Mouse (Mus musculus) kidney, postnatal 36 days (tissue): Measurements from ENCODE around the gene Samd14.

Experiments
- DNase-seq, 2 experiments: peaks; one replicate each; pipeline ENCODE4 v3.0.0; 2021 to 2022; ENCODE audit warnings: mixed read lengths in 2 of 2

The Samd14 gene

GRCm38 (mm10) chr11:94990102-94990748 lies 19.5 kb upstream of the Samd14 start:
- DNase-seq, result no peak

GRCm38 (mm10) chr11:94990749-94991577 lies 18.7 kb upstream of the Samd14 start, which contains the start of gene Ppp1r9b:
TSS of gene Ppp1r9b (plus strand) at chr11:94991035.
- peak; percentile 94 to 96 for DNase-seq

- DNase-seq, result peak; percentile 42 to 75
Observed at GRCm38 (mm10) chr11:94991641-94992479, 17.8 kb upstream of the Samd14 start.

- DNase-seq, result peak in 1 of 2 experiments; percentile 36
Observed at GRCm38 (mm10) chr11:94992480-94992753, 17.3 kb upstream of the Samd14 start.

- DNase-seq, result peak; percentile 74 to 75
Observed at GRCm38 (mm10) chr11:94992754-94993606, 16.7 kb upstream of the Samd14 start.

- DNase-seq, result no peak
Observed at GRCm38 (mm10) chr11:94994208-94994814, 15.4 kb upstream of the Samd14 start.

- no peak for DNase-seq
Observed at GRCm38 (mm10) chr11:94994947-94995772, 14.5 kb upstream of the Samd14 start.

GRCm38 (mm10) chr11:94996101-94996500 lies 13.6 kb upstream of the Samd14 start:
- no peak for DNase-seq

GRCm38 (mm10) chr11:94996984-94997383 lies 12.7 kb upstream of the Samd14 start:
- DNase-seq, result no peak

- DNase-seq, result no peak
Observed at GRCm38 (mm10) chr11:94997596-94997995, 12.1 kb upstream of the Samd14 start.

GRCm38 (mm10) chr11:94998041-94998531 lies 11.6 kb upstream of the Samd14 start:
- no peak for DNase-seq

- no peak for DNase-seq
Observed at GRCm38 (mm10) chr11:95000128-95000527, 9.6 kb upstream of the Samd14 start.

- DNase-seq, result peak; percentile 70 to 82
Observed at GRCm38 (mm10) chr11:95000548-95000947, 9.1 kb upstream of the Samd14 start.

GRCm38 (mm10) chr11:95001058-95001457 lies 8.6 kb upstream of the Samd14 start:
- peak; percentile 71 to 80 for DNase-seq

- DNase-seq, result no peak
Observed at GRCm38 (mm10) chr11:95001584-95002347, 7.9 kb upstream of the Samd14 start.

- DNase-seq, result no peak
Observed at GRCm38 (mm10) chr11:95002705-95003104, 7.0 kb upstream of the Samd14 start.

- no peak for DNase-seq
Observed at GRCm38 (mm10) chr11:95004136-95004936, 5.3 kb upstream of the Samd14 start.

GRCm38 (mm10) chr11:95004937-95005198 lies 4.8 kb upstream of the Samd14 start:
- no peak for DNase-seq

- no peak for DNase-seq
Observed at GRCm38 (mm10) chr11:95006038-95006437, 3.6 kb upstream of the Samd14 start.
